Mouse (Mus musculus) mesoderm, embryonic 11.5 days (tissue): ENCODE data around the gene Cyp2s1.

ENCODE experiments used
- DNase-seq: peaks from one replicate; pipeline ENCODE4 v3.0.0-alpha.2; 2012; ENCODE audit warnings: low read depth, low spot score

The Cyp2s1 gene

DNA sequence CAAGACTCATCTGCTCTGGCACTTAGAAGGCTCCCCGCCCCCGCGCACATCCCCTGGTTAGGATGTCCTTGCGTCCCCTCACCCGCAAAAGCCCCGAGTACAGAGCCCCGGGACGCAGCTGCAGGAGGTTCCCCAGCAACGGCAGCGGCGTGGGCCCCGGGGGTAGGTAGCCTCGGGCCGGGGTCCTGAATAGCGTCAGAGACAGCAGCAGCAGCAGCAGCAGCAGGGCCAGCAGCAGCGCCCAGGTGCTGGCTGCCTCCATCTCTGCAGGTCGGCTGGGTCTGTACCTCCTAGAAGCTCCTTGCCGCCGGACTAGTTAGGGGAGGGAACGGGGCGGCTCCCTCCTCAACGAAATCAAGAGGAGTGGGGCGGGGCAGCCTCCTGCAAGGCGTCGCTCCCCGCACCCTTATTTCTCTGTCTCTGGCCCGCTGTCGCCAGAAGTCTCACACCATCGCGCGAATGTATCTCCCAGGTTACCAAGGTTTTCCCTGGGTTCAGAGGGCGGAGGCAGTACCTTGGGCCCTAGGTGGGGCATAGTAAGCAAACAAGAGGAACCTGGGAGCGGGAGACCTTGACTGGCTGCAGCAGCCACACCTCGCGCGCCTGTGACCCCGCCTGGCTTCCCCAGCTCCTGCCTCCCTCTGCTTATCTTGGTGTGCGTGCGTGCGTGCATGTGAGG, at the start of gene Cyp2s1:
Gene Cyp2s1, minus strand, starts transcription at position 673 of the 679 bp plus-strand sequence.
- no peak for DNase-seq

- no peak for DNase-seq
Observed at GRCm38 (mm10) chr7:25864861-25865260, 48.1 kb upstream of the Cyp2s1 start.

DNA sequence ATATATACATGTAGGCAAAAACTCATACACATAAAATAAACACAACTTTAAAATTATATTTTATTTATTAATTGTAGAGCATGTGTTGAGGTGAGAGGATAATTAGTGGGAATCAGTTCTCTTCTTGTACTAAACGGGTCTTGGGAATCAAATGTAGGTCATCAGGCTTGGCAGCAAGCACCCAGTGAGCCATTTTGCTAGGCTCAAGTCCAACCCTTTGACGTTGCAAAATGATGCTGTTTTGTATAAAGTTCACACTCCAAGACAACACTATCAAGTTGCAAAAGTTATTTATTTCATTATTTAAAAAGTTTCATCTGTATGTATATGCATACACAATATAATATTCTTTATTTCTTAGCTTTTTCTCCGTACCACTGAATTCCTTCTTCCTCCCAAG, 47.0 kb upstream of the Cyp2s1 start:
- DNase-seq, result no peak

GRCm38 (mm10) chr7:25862365-25862764, 45.7 kb upstream of the Cyp2s1 start:
- DNase-seq, result no peak

DNA sequence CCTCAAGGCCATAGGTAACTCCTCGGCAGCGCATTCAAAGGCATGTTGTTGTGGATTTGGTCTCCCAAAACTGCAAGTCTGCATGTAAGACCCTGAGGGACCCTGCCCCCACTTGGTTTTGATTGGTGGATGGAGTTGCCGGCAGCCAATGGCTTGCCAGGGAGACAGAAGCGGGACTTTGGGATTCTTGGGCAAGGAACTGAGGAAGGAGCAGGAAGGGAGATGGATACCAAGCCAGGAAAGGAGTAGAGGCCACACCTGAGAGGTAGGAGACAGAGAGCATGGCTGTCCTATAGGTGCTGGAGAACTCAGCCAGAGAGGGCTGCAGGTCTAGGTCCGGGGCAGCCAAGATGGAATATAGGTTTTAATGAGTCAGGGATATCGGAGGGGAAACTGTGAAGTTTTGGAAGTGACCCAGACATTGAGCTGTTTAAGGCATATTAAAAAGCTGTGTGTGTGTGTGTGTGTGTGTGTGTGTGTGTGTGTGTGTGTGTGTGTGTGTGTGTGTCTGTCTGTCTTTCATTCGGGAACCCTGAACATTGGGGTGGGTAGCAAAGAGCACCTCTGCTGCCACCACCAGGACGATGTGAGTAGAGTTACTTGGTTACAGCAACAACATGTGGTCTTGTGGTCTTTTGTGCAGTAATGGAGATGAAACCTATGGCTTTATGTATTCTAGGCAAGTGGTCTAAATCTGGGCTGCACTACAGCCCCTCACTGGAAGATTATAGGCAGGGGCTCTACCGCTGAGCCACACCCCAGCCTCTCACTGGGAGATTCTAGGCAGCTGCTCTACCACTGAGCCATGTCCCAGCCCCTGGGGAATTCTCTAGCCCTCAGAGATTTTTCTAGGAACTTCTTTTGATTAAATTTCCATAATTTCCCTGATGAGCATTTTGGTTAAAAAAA, 43.5 kb upstream of the Cyp2s1 start:
- DNase-seq, result peak; percentile 54

GRCm38 (mm10) chr7:25855082-25855481, 38.4 kb upstream of the Cyp2s1 start:
- DNase-seq, result peak; percentile 36

- DNase-seq, result peak; percentile 27
Observed at GRCm38 (mm10) chr7:25848444-25848812, 31.7 kb upstream of the Cyp2s1 start.

DNA sequence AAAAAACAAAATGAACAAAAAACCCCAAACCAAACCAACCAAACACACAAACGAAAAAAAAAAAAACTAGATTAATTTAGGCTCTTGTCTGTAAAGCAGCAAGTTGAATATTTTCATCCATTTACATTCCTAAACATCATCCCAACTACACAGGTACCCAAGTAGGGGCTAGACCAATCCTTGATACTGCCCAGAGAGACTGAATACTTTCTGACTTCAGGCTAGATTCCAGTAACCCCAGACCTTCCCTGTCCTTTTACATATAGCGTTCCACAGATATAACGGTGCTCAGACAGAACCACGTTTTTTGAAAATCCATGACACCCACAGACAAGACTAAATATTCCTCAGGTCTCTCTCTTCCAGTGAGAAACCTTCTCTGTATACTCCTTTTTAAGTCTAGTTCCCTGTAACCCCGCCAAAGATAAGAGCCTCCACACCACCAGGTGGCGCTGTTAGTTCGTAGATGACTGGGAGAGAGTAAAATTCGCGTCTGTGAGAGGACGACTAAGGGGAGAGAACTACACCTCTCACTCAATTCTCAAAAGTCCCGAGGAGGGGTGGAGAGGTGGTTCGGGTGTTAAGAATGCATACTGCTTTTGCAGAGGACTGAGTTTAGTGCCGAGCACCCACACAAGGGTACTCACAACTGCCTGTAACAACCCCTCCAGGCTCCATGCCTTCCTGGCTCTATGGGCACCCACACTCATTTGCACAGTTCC, 31.2 kb upstream of the Cyp2s1 start:
- DNase-seq, result peak; percentile 90

DNA sequence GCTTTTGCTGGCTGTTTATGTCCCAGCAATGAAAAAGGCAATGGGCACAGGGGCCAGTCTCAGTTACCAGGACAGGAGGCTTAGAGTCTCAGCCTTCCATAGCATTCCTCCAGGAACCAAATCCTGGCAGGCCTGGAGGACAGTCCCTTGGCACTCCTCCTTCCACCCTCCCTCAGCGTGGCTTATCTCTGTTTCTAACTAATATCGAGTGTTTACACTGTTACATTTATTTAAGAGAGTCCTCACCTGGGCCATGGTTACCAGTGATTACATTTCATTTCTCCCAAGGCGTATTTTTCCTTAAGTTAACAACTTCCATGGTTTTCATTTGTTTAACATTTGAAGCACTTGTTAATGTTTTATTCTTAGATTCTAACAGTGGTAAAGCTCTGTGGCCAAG, 28.2 kb upstream of the Cyp2s1 start:
- no peak for DNase-seq

DNA sequence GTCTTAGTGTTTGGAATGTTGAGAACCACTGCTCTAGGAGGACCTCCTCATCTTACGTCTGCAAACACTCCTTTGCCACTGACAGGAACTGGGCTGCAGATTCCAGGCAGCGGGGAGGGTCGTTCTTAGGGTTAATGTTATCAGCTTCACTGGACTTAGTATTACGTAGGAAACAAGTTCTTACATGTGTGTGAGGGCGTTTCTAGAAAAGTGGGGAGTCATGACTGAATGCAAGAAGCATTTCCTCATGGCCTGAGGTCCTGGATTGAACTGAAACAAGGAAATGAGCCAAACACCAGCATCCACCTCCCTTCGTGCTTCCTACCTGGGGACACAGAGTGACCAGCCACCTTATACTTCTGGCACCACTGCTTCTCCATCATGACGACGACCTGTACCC, 27.7 kb upstream of the Cyp2s1 start:
- no peak for DNase-seq

DNA sequence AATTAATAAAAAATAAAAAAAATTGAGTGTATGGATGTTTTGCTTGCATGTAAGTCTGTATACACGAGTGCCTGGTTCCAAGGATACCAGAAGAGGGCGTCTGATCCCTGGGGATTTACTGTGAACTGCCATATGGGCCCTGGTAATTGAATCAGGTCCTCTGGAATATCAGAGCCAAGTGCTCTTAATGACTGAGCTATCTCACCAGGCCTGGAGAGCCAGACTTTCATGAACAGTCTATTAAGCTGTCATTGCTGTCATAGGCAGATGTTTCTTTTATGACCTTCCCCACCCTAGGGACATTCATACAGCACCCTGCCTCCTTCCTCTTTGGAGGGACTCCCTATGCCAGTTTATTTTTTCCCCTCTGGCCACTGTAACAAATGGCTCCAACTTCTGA, 26.8 kb upstream of the Cyp2s1 start:
- DNase-seq, result no peak

- DNase-seq, result no peak
Observed at GRCm38 (mm10) chr7:25840908-25841307, 24.2 kb upstream of the Cyp2s1 start.

DNA sequence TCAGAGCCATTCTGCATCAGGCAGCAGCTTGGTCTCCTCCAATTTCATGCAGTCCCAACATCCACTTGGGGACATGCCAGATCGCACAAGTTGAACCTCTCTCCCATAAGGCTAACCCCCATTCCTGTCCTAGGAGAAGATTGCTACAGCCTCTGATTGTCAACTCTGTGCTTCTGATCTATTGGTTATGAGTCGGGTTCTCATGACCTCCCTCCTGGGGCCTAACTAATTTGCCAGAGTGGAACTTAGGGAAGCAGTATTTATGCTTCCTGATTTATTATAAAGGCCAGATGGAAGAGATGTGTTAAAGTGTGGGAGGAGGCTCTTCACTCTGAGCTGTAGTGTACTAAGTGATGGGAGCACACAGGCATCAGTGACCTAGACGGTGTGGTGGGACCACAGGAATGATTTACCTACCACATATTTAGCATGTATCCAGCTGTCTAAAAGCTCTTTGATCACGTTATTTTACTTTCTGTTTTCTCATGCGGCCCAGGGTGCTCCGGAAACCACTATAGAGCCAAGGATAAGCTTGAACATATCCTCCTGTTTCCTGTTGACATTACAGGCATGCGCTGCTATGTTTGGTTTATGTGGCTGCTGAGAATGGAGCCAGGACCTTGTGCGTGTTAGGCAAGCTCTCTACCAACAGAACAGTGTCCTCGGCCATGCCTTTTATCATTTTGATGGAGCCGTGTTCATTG, 18.6 kb upstream of the Cyp2s1 start:
- DNase-seq, result peak; percentile 56

DNA sequence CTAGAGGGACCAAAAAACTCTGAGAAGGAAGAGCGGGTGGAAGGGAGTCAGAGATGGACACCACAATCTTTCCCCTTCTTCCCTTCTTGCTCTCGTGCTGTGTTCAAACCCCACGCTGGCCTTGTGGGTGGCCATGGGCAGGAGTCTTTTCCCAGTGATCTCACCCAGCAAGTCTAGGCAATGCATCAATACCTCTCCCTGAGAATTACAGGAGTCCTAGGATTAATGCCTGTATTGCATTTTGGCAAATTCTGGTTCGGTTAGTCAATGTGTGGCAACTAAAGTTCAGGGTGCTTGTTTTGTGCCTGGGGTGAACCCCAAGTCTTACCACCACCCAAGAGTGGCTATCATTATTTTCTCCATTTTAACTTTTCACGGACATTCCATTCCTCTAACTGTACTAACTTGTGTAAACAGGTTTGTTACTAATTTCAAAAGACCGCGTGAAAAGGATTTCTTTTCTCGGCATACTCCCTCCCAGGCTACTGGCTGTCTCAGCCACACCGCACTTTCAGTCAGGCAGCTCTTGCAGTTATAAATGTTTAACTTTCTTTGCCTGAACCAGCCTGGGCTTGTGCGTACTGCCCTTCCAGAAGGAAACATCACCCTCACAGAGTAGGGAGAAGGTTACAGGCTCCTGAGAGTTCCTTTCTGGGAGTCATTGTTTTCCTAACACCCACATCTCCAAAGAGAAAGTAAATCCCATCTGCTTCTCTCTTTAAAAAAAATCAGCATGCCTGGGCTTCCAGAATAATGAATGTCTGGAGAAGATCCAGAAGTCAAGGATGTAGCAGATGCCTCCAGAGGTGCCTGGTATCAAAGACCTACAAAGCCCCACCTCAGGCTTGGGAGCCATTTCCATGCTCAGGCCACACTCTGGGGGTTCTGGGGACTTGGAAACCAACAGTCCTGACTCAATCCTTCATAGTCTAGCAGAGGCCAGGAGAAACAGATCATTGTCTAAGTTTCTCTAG, 15.1 kb upstream of the Cyp2s1 start:
- DNase-seq, result no peak

DNA sequence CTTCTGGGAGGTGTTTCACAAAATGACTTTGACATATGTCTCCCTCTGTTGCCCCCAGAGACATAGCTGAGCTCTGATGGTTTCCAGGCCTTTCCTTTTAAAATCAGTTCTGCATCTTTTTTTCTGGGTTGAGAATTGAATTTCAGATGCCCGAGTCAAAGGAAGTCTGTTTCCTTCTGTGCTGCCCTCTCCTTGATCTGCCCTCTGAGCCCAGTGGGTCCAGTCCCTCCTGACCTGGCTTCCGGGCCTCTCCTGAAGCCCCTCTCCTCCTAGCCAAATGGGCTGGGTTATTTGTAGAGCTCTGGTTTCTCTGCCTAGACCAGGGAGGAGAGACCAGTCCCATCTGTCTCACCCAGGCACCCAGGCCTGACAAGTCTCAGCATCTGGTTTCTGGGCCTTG, 13.5 kb upstream of the Cyp2s1 start:
- DNase-seq, result peak; percentile 57

- no peak for DNase-seq
Observed at GRCm38 (mm10) chr7:25827199-25827598, 10.5 kb upstream of the Cyp2s1 start.

- DNase-seq, result no peak
Observed at GRCm38 (mm10) chr7:25826029-25826428, 9.3 kb upstream of the Cyp2s1 start.

- DNase-seq, result no peak
Observed at GRCm38 (mm10) chr7:25825043-25825442, 8.3 kb upstream of the Cyp2s1 start.

DNA sequence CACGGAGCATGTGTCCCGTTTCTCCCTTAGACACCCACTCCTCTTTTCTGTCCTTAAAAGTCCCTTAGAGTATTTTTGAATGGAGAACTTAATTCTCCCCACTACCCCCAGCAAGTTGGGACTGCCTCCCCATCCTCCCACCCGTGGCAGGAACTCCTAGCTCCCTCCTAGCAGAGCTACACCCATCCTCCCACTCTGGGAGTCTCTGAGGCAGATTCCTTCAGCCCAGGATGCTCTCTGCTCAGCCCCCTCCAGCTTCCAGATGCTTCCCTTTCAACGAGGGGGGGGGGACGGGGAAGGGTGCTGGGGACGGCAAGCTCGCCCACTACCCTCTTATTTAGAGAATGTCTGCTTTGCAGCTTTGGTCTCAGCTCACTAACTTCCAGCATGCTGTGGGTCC, 1.1 kb downstream of the Cyp2s1 start:
- DNase-seq, result no peak

DNA sequence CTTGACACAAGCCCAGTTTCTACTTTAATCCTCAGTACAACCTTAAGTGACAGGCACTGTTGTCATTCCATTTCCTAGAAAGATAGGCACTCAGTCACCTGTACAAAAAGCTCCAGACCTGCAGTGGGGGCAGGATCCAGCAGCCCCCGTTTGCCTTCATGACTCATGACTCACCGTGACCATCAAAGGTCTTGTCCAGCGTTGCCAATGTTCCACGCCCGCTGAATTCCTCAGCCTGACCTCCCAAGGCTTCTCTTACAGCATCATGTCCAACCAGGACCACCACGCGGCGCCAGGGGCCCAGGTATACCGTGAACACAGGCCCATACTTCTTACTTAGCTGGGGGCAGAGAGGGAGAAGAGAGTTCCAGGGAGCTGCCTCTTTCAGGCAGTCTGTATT, 2.0 kb downstream of the Cyp2s1 start:
- no peak for DNase-seq

GRCm38 (mm10) chr7:25812195-25812594, 4.5 kb downstream of the Cyp2s1 start:
- no peak for DNase-seq
